Comparison of ENCODE assay signal across 9 mouse cellular contexts in the genomic region with DNA sequence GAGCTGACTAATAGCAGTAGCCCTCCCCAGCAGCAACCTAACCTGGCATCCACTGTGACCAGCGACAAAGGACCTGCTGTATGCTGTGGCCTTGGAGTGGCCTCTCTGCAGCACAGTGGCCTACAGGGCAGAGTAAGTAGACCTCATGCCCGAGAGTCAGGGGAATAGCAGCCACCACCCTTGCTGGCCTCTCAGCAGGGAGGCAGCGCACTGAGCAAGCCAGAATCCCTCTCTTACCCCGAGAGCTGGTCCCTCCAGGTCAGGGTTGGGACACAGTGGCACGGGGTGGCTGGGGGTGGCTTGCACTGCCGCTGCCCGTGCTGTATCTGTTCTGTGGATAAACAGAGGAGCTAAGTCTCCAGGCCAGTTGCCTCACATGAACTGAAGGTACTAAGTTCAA. TPM values are rescaled to one million over a fixed set of nuclear protein-coding genes. Genes with fewer than 3 reads are reported as not detected.
DNase-seq lines count a peak whose midpoint lies in the region; ATAC-seq and TF ChIP-seq lines count a peak whose summit lies in the region.
"Had no signal": no experiment of that assay in that cellular context is flagged by ENCODE, and none has a peak within 500 bp of the region (broad histone marks: within the 10 kb centered on the region; RNA-seq: fewer than 3 reads in every experiment).

No protein-coding gene starts in this region.

- 0 out of 2 replicates have a peak overlapping the region, but pooled peaks have one; percentile 18 for H3K9ac ChIP-seq in forebrain, embryonic 16.5 days (replicated peaks; ENCODE audit: low read depth, low read length)
- no peak overlapping the region for H3K9ac ChIP-seq in forebrain, embryonic 14.5 days (ENCODE audit: low read length)
- H3K9ac ChIP-seq in liver, embryonic 11.5 days (ENCODE audit: low read depth, low read length) = peak overlapping the region; percentile 15
- H3K9ac ChIP-seq in neural tube, embryonic 14.5 days (replicated peaks; ENCODE audit: low read depth, low read length) = peak overlapping the region; percentile 25; the same call in 1 of the 2 replicates

- no peaks in the 10 kb centered on the region for H3K9me3 ChIP-seq in forebrain, embryonic 16.5 days (ENCODE audit: control insufficient read depth, low read length)
- H3K9me3 ChIP-seq in forebrain, embryonic 14.5 days (replicated peaks; ENCODE audit: control insufficient read depth, low read length) = no peaks in the 10 kb centered on the region
- H3K9me3 ChIP-seq in megakaryocyte, embryonic 14.5 days = no peaks in the 10 kb centered on the region
- no peaks in the 10 kb centered on the region for H3K9me3 ChIP-seq in liver, embryonic 11.5 days (ENCODE audit: control insufficient read depth, low read length)
- H3K9me3 ChIP-seq in neural tube, embryonic 14.5 days (ENCODE audit: control insufficient read depth, low read length) = no peaks in the 10 kb centered on the region

- no peak for DNase-seq in forebrain, embryonic 14.5 days (ENCODE audit: low spot score)
- DNase-seq in liver, embryonic 11.5 days (ENCODE audit: low spot score) = no peak
- no peak for DNase-seq in cerebellum, adult 2 months
- DNase-seq in right cerebral cortex, adult 18-20 months = no peak

- H3K4me3 ChIP-seq in forebrain, embryonic 16.5 days (replicated peaks; ENCODE audit: low read length) = no peak overlapping the region
- H3K4me3 ChIP-seq in forebrain, embryonic 14.5 days (ENCODE audit: low read depth, low read length) = no peak overlapping the region
- H3K4me3 ChIP-seq in megakaryocyte, embryonic 14.5 days (replicated peaks) = peak overlapping the region; percentile 44
- H3K4me3 ChIP-seq in liver, embryonic 11.5 days (ENCODE audit: low read depth, low read length) = peak overlapping the region; percentile 13
- H3K4me3 ChIP-seq in neural tube, embryonic 14.5 days (ENCODE audit: low read depth, low read length) = no peak overlapping the region
- no peak overlapping the region for H3K4me3 ChIP-seq in cerebellum, adult 2 months (replicated peaks; ENCODE audit: insufficient read depth, low read depth, low read length)

- TF ChIP-seq CTCF in cerebellum, adult 2 months (IDR thresholded peaks at IDR 0.05; ENCODE audit: borderline replicate concordance, insufficient read depth, low read depth, low read length) = no peak

- peaks cover 37% of the 10 kb centered on the region for H3K4me1 ChIP-seq in forebrain, embryonic 16.5 days (replicated peaks; ENCODE audit: control insufficient read depth, insufficient read depth, low read length)
- peaks cover 23% of the 10 kb centered on the region for H3K4me1 ChIP-seq in forebrain, embryonic 14.5 days (ENCODE audit: control insufficient read depth, insufficient read depth, low read length)
- H3K4me1 ChIP-seq in megakaryocyte, embryonic 14.5 days = peaks cover 71% of the 10 kb centered on the region
- peaks cover 27% of the 10 kb centered on the region for H3K4me1 ChIP-seq in liver, embryonic 11.5 days (replicated peaks; ENCODE audit: control insufficient read depth, insufficient read depth, low read length)
- H3K4me1 ChIP-seq in neural tube, embryonic 14.5 days (ENCODE audit: control insufficient read depth, insufficient read depth, low read length) = peaks cover 28% of the 10 kb centered on the region
- peaks cover 16% of the 10 kb centered on the region for H3K4me1 ChIP-seq in cerebellum, adult 2 months (ENCODE audit: control insufficient read depth, insufficient read depth, low read length)

- H3K4me2 ChIP-seq in forebrain, embryonic 16.5 days (ENCODE audit: low read length) = no peak overlapping the region
- H3K4me2 ChIP-seq in forebrain, embryonic 14.5 days (ENCODE audit: low read length) = no peak overlapping the region
- H3K4me2 ChIP-seq in liver, embryonic 11.5 days = peak overlapping the region; percentile 28
- no peak overlapping the region for H3K4me2 ChIP-seq in neural tube, embryonic 14.5 days (ENCODE audit: low read depth, low read length)

- H3K36me3 ChIP-seq in forebrain, embryonic 16.5 days (ENCODE audit: control insufficient read depth, insufficient read depth) = peaks cover 30% of the 10 kb centered on the region
- peaks cover 65% of the 10 kb centered on the region for H3K36me3 ChIP-seq in forebrain, embryonic 14.5 days (ENCODE audit: control insufficient read depth, insufficient read depth, low read length)
- H3K36me3 ChIP-seq in megakaryocyte, embryonic 14.5 days (replicated peaks; ENCODE audit: low read length) = peaks cover 72% of the 10 kb centered on the region
- peaks cover 59% of the 10 kb centered on the region for H3K36me3 ChIP-seq in liver, embryonic 11.5 days (ENCODE audit: control insufficient read depth, insufficient read depth, low read length)
- peaks cover 55% of the 10 kb centered on the region for H3K36me3 ChIP-seq in neural tube, embryonic 14.5 days (ENCODE audit: control insufficient read depth, insufficient read depth, low read length)

- WGBS in forebrain, embryonic 16.5 days = 72% methylated on average over 7 of the region's 7 CpGs
- WGBS in forebrain, embryonic 14.5 days = 75% methylated on average over 7 of the region's 7 CpGs
- WGBS in liver, embryonic 11.5 days = 87% methylated on average over 7 of the region's 7 CpGs
- WGBS in neural tube, embryonic 14.5 days = 82% methylated on average over 7 of the region's 7 CpGs
- 64% methylated on average over 7 of the region's 7 CpGs for WGBS in cerebellum, adult 2 months

- H3K27ac ChIP-seq in forebrain, embryonic 16.5 days (ENCODE audit: low read length) = no peak overlapping the region
- no peak overlapping the region for H3K27ac ChIP-seq in forebrain, embryonic 14.5 days (ENCODE audit: low read depth, low read length)
- peak overlapping the region; percentile 9; the same call in 1 of the 2 replicates for H3K27ac ChIP-seq in liver, embryonic 11.5 days (ENCODE audit: low read depth, low read length)
- no peak overlapping the region for H3K27ac ChIP-seq in neural tube, embryonic 14.5 days (ENCODE audit: low read depth, low read length)
- H3K27ac ChIP-seq in cerebellum, adult 2 months (ENCODE audit: insufficient read depth, low read length) = no peak overlapping the region
- H3K27ac ChIP-seq: macrophage had no signal

- no peak for ATAC-seq in forebrain, embryonic 16.5 days
- ATAC-seq in forebrain, embryonic 14.5 days = no peak
- no peak for ATAC-seq in megakaryocyte, adult 5-6 weeks (ENCODE audit: poor library complexity, severe bottlenecking)
- ATAC-seq in liver, embryonic 11.5 days (replicated peaks; ENCODE audit: low FRiP score) = no peak
- ATAC-seq in neural tube, embryonic 14.5 days (ENCODE audit: low read depth) = no peak

- no peak for TF ChIP-seq POLR2A in cerebellum, adult 2 months (IDR thresholded peaks at IDR 0.05; ENCODE audit: borderline replicate concordance, insufficient read depth, low read length)

- no peaks in the 10 kb centered on the region for H3K27me3 ChIP-seq in forebrain, embryonic 16.5 days (replicated peaks; ENCODE audit: control insufficient read depth, insufficient read depth, low read length)
- no peaks in the 10 kb centered on the region for H3K27me3 ChIP-seq in forebrain, embryonic 14.5 days (replicated peaks; ENCODE audit: control insufficient read depth, insufficient read depth, low read length)
- no peaks in the 10 kb centered on the region for H3K27me3 ChIP-seq in megakaryocyte, embryonic 14.5 days (replicated peaks)
- H3K27me3 ChIP-seq in liver, embryonic 11.5 days (replicated peaks; ENCODE audit: control insufficient read depth, insufficient read depth, low read length) = no peaks in the 10 kb centered on the region
- no peaks in the 10 kb centered on the region for H3K27me3 ChIP-seq in neural tube, embryonic 14.5 days (ENCODE audit: control insufficient read depth, insufficient read depth, low read length)
- no peaks in the 10 kb centered on the region for H3K27me3 ChIP-seq in cerebellum, adult 2 months (ENCODE audit: control insufficient read depth, insufficient read depth, low read length)

RNA-seq across cellular contexts. Expression of a gene that starts 3.5 kb away (rescaled TPM):
- 80.4 and 88.5 TPM in 2 replicates for polyA plus RNA-seq in forebrain, embryonic 16.5 days (2015; fragmentation: Nextera tagmentation; extraction: Ambion mirVana)
- polyA plus RNA-seq in forebrain, embryonic 14.5 days (2014; fragmentation: Nextera tagmentation; extraction: Ambion mirVana) = 79.2 and 100 TPM in 2 replicates
- 14.3 and 18.3 TPM in 2 replicates for polyA plus RNA-seq in megakaryocyte, embryonic 14.5 days (2012; ENCODE audit: insufficient read depth, low replicate concordance)
- 55.4 and 61.3 TPM in 2 replicates for total RNA-seq in megakaryocyte, adult 5-6 weeks (2015)
- 38.5 and 42.6 TPM in 2 replicates for total RNA-seq in megakaryocyte, adult 5-6 weeks (2017)
- 65.1 and 73.9 TPM in 2 replicates for polyA plus RNA-seq in liver, embryonic 11.5 days (2014; fragmentation: Nextera tagmentation; extraction: Ambion mirVana)
- polyA plus RNA-seq in neural tube, embryonic 14.5 days (2014; fragmentation: Nextera tagmentation; extraction: Ambion mirVana) = 67.4 and 73.3 TPM in 2 replicates
- 27.3 and 27.8 TPM in 2 replicates for polyA plus RNA-seq in cerebellum, adult 2 months (2012; rRNA removed)

RNA-seq across cellular contexts. Expression of a gene that starts 3.6 kb away (rescaled TPM):
- polyA plus RNA-seq in forebrain, embryonic 16.5 days (2015; fragmentation: Nextera tagmentation; extraction: Ambion mirVana) = 71.2 and 72.5 TPM in 2 replicates
- 64.6 and 81.1 TPM in 2 replicates for polyA plus RNA-seq in forebrain, embryonic 14.5 days (2014; fragmentation: Nextera tagmentation; extraction: Ambion mirVana)
- polyA plus RNA-seq in megakaryocyte, embryonic 14.5 days (2012; ENCODE audit: insufficient read depth, low replicate concordance) = 29.3 and 63.2 TPM in 2 replicates
- 33.4 and 37.4 TPM in 2 replicates for total RNA-seq in megakaryocyte, adult 5-6 weeks (2015)
- 36.3 and 37.7 TPM in 2 replicates for total RNA-seq in megakaryocyte, adult 5-6 weeks (2017)
- 93.1 and 102 TPM in 2 replicates for polyA plus RNA-seq in liver, embryonic 11.5 days (2014; fragmentation: Nextera tagmentation; extraction: Ambion mirVana)
- polyA plus RNA-seq in neural tube, embryonic 14.5 days (2014; fragmentation: Nextera tagmentation; extraction: Ambion mirVana) = 65.6 and 71.7 TPM in 2 replicates
- polyA plus RNA-seq in cerebellum, adult 2 months (2012; rRNA removed) = 33.0 and 34.8 TPM in 2 replicates

RNA-seq across cellular contexts. Expression of a gene that starts 11.8 kb away (rescaled TPM):
- polyA plus RNA-seq in forebrain, embryonic 16.5 days (2015; fragmentation: Nextera tagmentation; extraction: Ambion mirVana) = 6.3 and 7.8 TPM in 2 replicates
- 3.6 and 3.8 TPM in 2 replicates for polyA plus RNA-seq in forebrain, embryonic 14.5 days (2014; fragmentation: Nextera tagmentation; extraction: Ambion mirVana)
- not detected in 2 replicates for polyA plus RNA-seq in megakaryocyte, embryonic 14.5 days (2012; ENCODE audit: insufficient read depth, low replicate concordance)
- total RNA-seq in megakaryocyte, adult 5-6 weeks (2015) = 0.55 TPM in 1 of 2 replicates, not detected in the other
- 0.33 TPM in 1 of 2 replicates, not detected in the other for total RNA-seq in megakaryocyte, adult 5-6 weeks (2017)
- 8.4 and 9.3 TPM in 2 replicates for polyA plus RNA-seq in liver, embryonic 11.5 days (2014; fragmentation: Nextera tagmentation; extraction: Ambion mirVana)
- 29.9 and 40.4 TPM in 2 replicates for polyA plus RNA-seq in neural tube, embryonic 14.5 days (2014; fragmentation: Nextera tagmentation; extraction: Ambion mirVana)
- polyA plus RNA-seq in cerebellum, adult 2 months (2012; rRNA removed) = 18.1 and 20.9 TPM in 2 replicates
- polyA plus RNA-seq: macrophage had no signal

RNA-seq across cellular contexts. Expression of a gene that starts 12.6 kb away (rescaled TPM):
- 46.3 and 55.8 TPM in 2 replicates for polyA plus RNA-seq in forebrain, embryonic 16.5 days (2015; fragmentation: Nextera tagmentation; extraction: Ambion mirVana)
- polyA plus RNA-seq in forebrain, embryonic 14.5 days (2014; fragmentation: Nextera tagmentation; extraction: Ambion mirVana) = 31.8 and 46.6 TPM in 2 replicates
- 12.5 and 24.2 TPM in 2 replicates for polyA plus RNA-seq in megakaryocyte, embryonic 14.5 days (2012; ENCODE audit: insufficient read depth, low replicate concordance)
- 22.2 and 26.2 TPM in 2 replicates for total RNA-seq in megakaryocyte, adult 5-6 weeks (2015)
- 17.6 and 26.5 TPM in 2 replicates for total RNA-seq in megakaryocyte, adult 5-6 weeks (2017)
- 21.4 and 23.9 TPM in 2 replicates for polyA plus RNA-seq in liver, embryonic 11.5 days (2014; fragmentation: Nextera tagmentation; extraction: Ambion mirVana)
- 40.6 and 53.9 TPM in 2 replicates for polyA plus RNA-seq in neural tube, embryonic 14.5 days (2014; fragmentation: Nextera tagmentation; extraction: Ambion mirVana)
- 33.0 and 34.2 TPM in 2 replicates for polyA plus RNA-seq in cerebellum, adult 2 months (2012; rRNA removed)

RNA-seq across cellular contexts. Expression of a gene that starts 13.3 kb away (rescaled TPM):
- 649 and 700 TPM in 2 replicates for polyA plus RNA-seq in forebrain, embryonic 16.5 days (2015; fragmentation: Nextera tagmentation; extraction: Ambion mirVana)
- 639 and 644 TPM in 2 replicates for polyA plus RNA-seq in forebrain, embryonic 14.5 days (2014; fragmentation: Nextera tagmentation; extraction: Ambion mirVana)
- polyA plus RNA-seq in megakaryocyte, embryonic 14.5 days (2012; ENCODE audit: insufficient read depth, low replicate concordance) = 784 and 1,500 TPM in 2 replicates
- 784 and 845 TPM in 2 replicates for total RNA-seq in megakaryocyte, adult 5-6 weeks (2015)
- 315 and 355 TPM in 2 replicates for total RNA-seq in megakaryocyte, adult 5-6 weeks (2017)
- polyA plus RNA-seq in liver, embryonic 11.5 days (2014; fragmentation: Nextera tagmentation; extraction: Ambion mirVana) = 931 and 939 TPM in 2 replicates
- 591 and 602 TPM in 2 replicates for polyA plus RNA-seq in neural tube, embryonic 14.5 days (2014; fragmentation: Nextera tagmentation; extraction: Ambion mirVana)
- polyA plus RNA-seq in cerebellum, adult 2 months (2012; rRNA removed) = 361 and 389 TPM in 2 replicates

Comparison
In these comparisons a context has a peak if more than half of its experiments do, and no peak if none do; other contexts are left out.
1. H3K4me3 ChIP-seq: peak in megakaryocyte, embryonic 14.5 days (single experiment) and liver, embryonic 11.5 days (single experiment); none in forebrain, embryonic 16.5 days (single experiment), forebrain, embryonic 14.5 days (single experiment), neural tube, embryonic 14.5 days (single experiment) and cerebellum, adult 2 months (single experiment).